Mouse (Mus musculus): ENCODE results near the gene Akna. TPM values are rescaled to one million over a fixed set of nuclear protein-coding genes. Genes with fewer than 3 reads are reported as not detected.

Gene Akna
- total and polyA plus RNA-seq, 3 experiments, result 6.5 to 37.5 (median 28.0) TPM

DNA sequence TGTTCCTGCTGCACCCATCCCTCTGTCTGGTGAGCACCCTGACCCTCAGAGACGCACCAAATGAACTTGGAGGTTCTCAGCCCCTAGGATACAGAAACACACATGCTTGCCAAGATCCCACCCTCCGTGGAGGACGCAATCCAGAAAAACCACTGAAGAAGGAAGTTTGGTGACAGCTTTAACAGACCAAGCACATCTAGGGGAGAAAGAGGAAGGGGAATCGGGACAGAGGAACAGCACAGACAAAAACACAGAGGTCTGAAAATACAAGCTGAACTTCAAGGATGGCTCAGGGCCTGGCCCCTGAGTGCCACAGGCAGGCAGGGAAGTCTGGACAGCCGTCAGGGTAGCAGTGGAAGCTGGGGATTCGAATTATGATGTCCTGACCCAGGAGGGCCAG lies 1.5 kb downstream of the Akna start:
- Histone ChIP-seq H3K9ac (ENCODE audit: insufficient read depth, low read depth) (peak overlapping the region; percentile 97), H3K4me2 (ENCODE audit: insufficient read depth, low read depth, poor library complexity, severe bottlenecking) (peak overlapping the region; percentile 85), H3K27ac (ENCODE audit: insufficient read depth, low read depth) (peak overlapping the region; percentile 95), H3K9me3 (replicated peaks; ENCODE audit: low read length) (peaks cover 11% of the 10 kb centered on the region), H3K27me3 (replicated peaks) (no peaks in the 10 kb centered on the region), H3K36me3 (replicated peaks in 1 of 2; ENCODE audit: control insufficient read depth in 1 of 2, insufficient read depth in 1 of 2, low read length in 1 of 2) (peaks cover 25 to 38% of the 10 kb centered on the region in 2 experiments), H3K4me3 (replicated peaks in 1 of 3; ENCODE audit: low read depth in 2 of 3, low read length in 2 of 3, poor library complexity in 1 of 3) (peak overlapping the region; percentile 69 to 77 (median 70)), H3K79me2 (replicated peaks; ENCODE audit: control insufficient read depth, extremely low read depth, insufficient read depth, poor library complexity, severe bottlenecking) (peaks cover 84% of the 10 kb centered on the region), H3K4me1 (ENCODE audit: control insufficient read depth in 1 of 2, insufficient read depth in 2 of 2) (peaks cover 38 to 84% of the 10 kb centered on the region in 2 experiments)
- dilution Hi-C loops (cut with MboI; ENCODE audit: extremely low pct_ligation_motif_present, extremely low pct_unique_long_range_greater_than_20kb, low sequenced_read_pairs) (no loop called here), in situ Hi-C loops (cut with MboI; ENCODE audit: low pct_ligation_motif_present, low pct_unique_long_range_greater_than_20kb, low sequenced_read_pairs) (loop anchor here (10.0 to 25.0 kb wide), 4 partner anchors 47 to 536 kb away; partner anchors contain the start of genes Orm3 and Tnfsf8)
- TF ChIP-seq MAZ (IDR thresholded peaks at IDR 0.05; ENCODE audit: low read depth, low read length) (no peak), TCF12 (IDR thresholded peaks at IDR 0.05; ENCODE audit: low read depth, low read length) (no peak), RAD21 (IDR thresholded peaks at IDR 0.05; ENCODE audit: low read depth, low read length) (no peak), NRF1 (IDR thresholded peaks at IDR 0.05; ENCODE audit: low read depth, low read length) (no peak), IRF4 (IDR thresholded peaks at IDR 0.05; ENCODE audit: low read depth, low read length) (no peak), RCOR1 (conservative IDR thresholded peaks at IDR 0.05; ENCODE audit: low read depth, low read length) (no peak), PAX5 (IDR thresholded peaks at IDR 0.05; ENCODE audit: low read length) (no peak), MXI1 (IDR thresholded peaks at IDR 0.05; ENCODE audit: low read depth, low read length) (no peak), ZNF384 (IDR thresholded peaks at IDR 0.05; ENCODE audit: low read depth, low read length) (no peak), NELFE (IDR thresholded peaks at IDR 0.05; ENCODE audit: low read depth, low read length) (no peak), MAX (IDR thresholded peaks at IDR 0.05; ENCODE audit: low read length) (no peak), JUN (IDR thresholded peaks at IDR 0.05; ENCODE audit: insufficient read depth, low read depth, low read length) (no peak), GABPA (IDR thresholded peaks at IDR 0.05; ENCODE audit: insufficient replicate concordance, low read depth, low read length) (no peak), EP300 (IDR thresholded peaks at IDR 0.05; ENCODE audit: low read length) (no peak), SIN3A (IDR thresholded peaks at IDR 0.05; ENCODE audit: low read length) (no peak), ZKSCAN1 (IDR thresholded peaks at IDR 0.05; ENCODE audit: borderline replicate concordance, low read depth, low read length) (no peak), USF2 (conservative IDR thresholded peaks at IDR 0.05; ENCODE audit: low read depth, low read length) (no peak), POLR2AphosphoS2 (IDR thresholded peaks at IDR 0.05; ENCODE audit: low read depth, low read length) (no peak), POLR2A (IDR thresholded peaks at IDR 0.05; ENCODE audit: low read depth, low read length) (no peak)
- DNase-seq (ENCODE audit: extremely low read depth), result no peak

- Histone ChIP-seq H3K4me3 (replicated peaks in 1 of 3; ENCODE audit: low read depth in 2 of 3, low read length in 2 of 3, poor library complexity in 1 of 3) (peak overlapping the region; percentile 69 to 77 (median 70)), H3K27me3 (replicated peaks) (no peaks in the 10 kb centered on the region), H3K4me2 (ENCODE audit: insufficient read depth, low read depth, poor library complexity, severe bottlenecking) (peak overlapping the region; percentile 85), H3K9me3 (replicated peaks; ENCODE audit: low read length) (peaks cover 11% of the 10 kb centered on the region), H3K9ac (ENCODE audit: insufficient read depth, low read depth) (peak overlapping the region; percentile 70), H3K79me2 (replicated peaks; ENCODE audit: control insufficient read depth, extremely low read depth, insufficient read depth, poor library complexity, severe bottlenecking) (peaks cover 84% of the 10 kb centered on the region), H3K4me1 (ENCODE audit: control insufficient read depth in 1 of 2, insufficient read depth in 2 of 2) (peaks cover 35 to 82% of the 10 kb centered on the region in 2 experiments), H3K36me3 (replicated peaks in 1 of 2; ENCODE audit: control insufficient read depth in 1 of 2, insufficient read depth in 1 of 2, low read length in 1 of 2) (peaks cover 34 to 40% of the 10 kb centered on the region in 2 experiments), H3K27ac (ENCODE audit: insufficient read depth, low read depth) (peak overlapping the region; percentile 95)
- peak; percentile 83 for DNase-seq (ENCODE audit: extremely low read depth)
- dilution Hi-C loops (cut with MboI; ENCODE audit: extremely low pct_ligation_motif_present, extremely low pct_unique_long_range_greater_than_20kb, low sequenced_read_pairs), result no loop called here
- in situ Hi-C loops (cut with MboI; ENCODE audit: low pct_ligation_motif_present, low pct_unique_long_range_greater_than_20kb, low sequenced_read_pairs), result loop anchor here (10.0 to 25.0 kb wide), 4 partner anchors 46 to 537 kb away; partner anchors contain the start of genes Orm3 and Tnfsf8
- peak; percentile 73 for TF ChIP-seq TCF12 (IDR thresholded peaks at IDR 0.05; ENCODE audit: low read depth, low read length)
- peak; percentile 79 for TF ChIP-seq SIN3A (IDR thresholded peaks at IDR 0.05; ENCODE audit: low read length)
- TF ChIP-seq EP300 (IDR thresholded peaks at IDR 0.05; ENCODE audit: low read length), result peak; percentile 75
- no peak for TF ChIP-seq CTCF (conservative IDR thresholded peaks at IDR 0.05 in 1 of 2, IDR thresholded peaks at IDR 0.05 in 1 of 2; ENCODE audit: low read depth in 2 of 2, low read length in 2 of 2)
- no peak for TF ChIP-seq JUN (IDR thresholded peaks at IDR 0.05; ENCODE audit: insufficient read depth, low read depth, low read length)
- peak; percentile 54; the same call in 1 of the 2 replicates for TF ChIP-seq CHD2 (IDR thresholded peaks at IDR 0.05; ENCODE audit: low read length)
- TF ChIP-seq ZKSCAN1 (IDR thresholded peaks at IDR 0.05; ENCODE audit: borderline replicate concordance, low read depth, low read length), result no peak
- TF ChIP-seq USF1 (IDR thresholded peaks at IDR 0.05; ENCODE audit: low read depth, low read length), result no peak
- TF ChIP-seq HCFC1 (IDR thresholded peaks at IDR 0.05; ENCODE audit: low read depth, low read length), result no peak
- no peak; the same call in 1 of the 2 replicates for TF ChIP-seq ZMIZ1 (IDR thresholded peaks at IDR 0.05; ENCODE audit: low read depth, low read length)
- no peak for TF ChIP-seq NRF1 (IDR thresholded peaks at IDR 0.05; ENCODE audit: low read depth, low read length)
- TF ChIP-seq GABPA (IDR thresholded peaks at IDR 0.05; ENCODE audit: insufficient replicate concordance, low read depth, low read length), result no peak
- no peak for TF ChIP-seq NELFE (IDR thresholded peaks at IDR 0.05; ENCODE audit: low read depth, low read length)
- peak; percentile 88 for TF ChIP-seq ZNF384 (IDR thresholded peaks at IDR 0.05; ENCODE audit: low read depth, low read length)
- peak; percentile 48; the same call in 1 of the 2 replicates for TF ChIP-seq MEF2A (IDR thresholded peaks at IDR 0.05; ENCODE audit: borderline replicate concordance, low read depth, low read length)
- TF ChIP-seq PAX5 (IDR thresholded peaks at IDR 0.05; ENCODE audit: low read length), result no peak
- peak; percentile 81 for TF ChIP-seq MAX (IDR thresholded peaks at IDR 0.05; ENCODE audit: low read length)
- no peak for TF ChIP-seq ELF1 (IDR thresholded peaks at IDR 0.05; ENCODE audit: low read depth, low read length)
- no peak for TF ChIP-seq POLR2A (IDR thresholded peaks at IDR 0.05; ENCODE audit: low read depth, low read length)
- TF ChIP-seq UBTF (IDR thresholded peaks at IDR 0.05; ENCODE audit: low read depth, low read length), result 0 out of 2 replicates have a peak, but pooled peaks have one; percentile 64
- TF ChIP-seq MAFK (IDR thresholded peaks at IDR 0.05; ENCODE audit: insufficient replicate concordance, low read length), result peak; percentile 72; the same call in 1 of the 2 replicates
- 0 out of 2 replicates have a peak, but pooled peaks have one; percentile 1 for TF ChIP-seq RCOR1 (conservative IDR thresholded peaks at IDR 0.05; ENCODE audit: low read depth, low read length)
These were observed 2.4 kb downstream of the Akna start for GRCm38 (mm10) chr4:63400541-63401306.

Data from CH12.LX (cell line).